Mouse (Mus musculus): ENCODE measurements at regions not wholly inside any gene's neighbourhood (a gene's known extent, or its start where the extent isn't known, plus 50 kb on each side); places are given as distances from the start of the nearest gene placed in this dataset.
A peak's percentile ranks its signal among the peaks of the same experiment; 100 is the strongest.

DNA sequence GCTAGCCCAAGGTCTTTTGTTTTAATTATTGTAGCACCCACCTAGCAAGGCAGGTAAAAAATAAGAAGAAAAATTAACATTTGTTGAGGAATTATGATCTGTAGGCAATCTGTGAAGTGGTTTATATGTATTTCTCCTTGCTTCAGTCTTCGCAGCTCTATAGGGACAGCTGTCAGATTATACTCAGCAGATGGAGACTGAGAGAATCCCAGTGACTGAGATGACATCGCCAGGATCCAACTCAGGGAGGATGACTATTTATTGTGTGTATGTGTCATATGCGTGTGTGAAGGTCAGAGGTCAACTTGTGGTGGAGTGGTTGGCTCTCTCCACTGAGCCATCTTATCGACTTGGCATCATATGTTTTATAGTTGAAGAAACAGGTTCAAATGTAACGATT, 362.0 kb upstream of the Chd6 start:
- Histone ChIP-seq H3K9me3 (ENCODE audit: low read length) (no peaks in the 10 kb centered on the region), H3K36me3 (ENCODE audit: insufficient read depth, low read length) (no peaks in the 10 kb centered on the region), H3K27ac (no peak overlapping the region), H3K27me3 (ENCODE audit: insufficient read depth, low read length) (no peaks in the 10 kb centered on the region), H3K9ac (replicated peaks; ENCODE audit: low read length) (no peak overlapping the region), H3K4me2 (ENCODE audit: low read depth, low read length) (no peak overlapping the region), H3K4me3 (ENCODE audit: low read length) (no peak overlapping the region), H3K4me1 (ENCODE audit: insufficient read depth, low read length) (no peaks in the 10 kb centered on the region)
- DNase-seq (ENCODE audit: low spot score) (no peak), ATAC-seq (no peak)
- WGBS = 71% methylated on average over 5 of the region's 5 CpGs
- no peak for TF ChIP-seq CTCF (IDR thresholded peaks at IDR 0.05; ENCODE audit: low read depth)

DNA sequence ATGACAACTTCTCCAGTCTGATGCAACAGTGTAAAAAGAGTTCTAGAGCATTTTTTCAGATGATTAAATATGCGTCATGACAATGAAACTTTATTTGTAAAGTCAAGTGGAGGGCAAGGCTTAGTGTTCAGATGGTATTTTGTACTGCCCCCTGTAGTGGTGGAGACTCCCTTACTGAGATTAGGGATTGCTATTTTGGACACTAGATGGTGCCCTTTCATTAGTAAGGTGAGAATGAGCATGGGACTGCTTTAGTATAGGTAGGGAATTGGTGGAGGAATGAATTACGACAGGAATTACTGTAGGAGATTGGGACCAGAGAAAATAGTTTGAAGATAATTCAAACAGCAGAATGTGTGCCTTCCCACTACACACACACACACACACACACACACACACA, 361.1 kb upstream of the Chd6 start:
- 20% methylated on average over 2 of the region's 2 CpGs for WGBS
- Histone ChIP-seq H3K9ac (replicated peaks; ENCODE audit: low read length) (no peak overlapping the region), H3K9me3 (ENCODE audit: low read length) (no peaks in the 10 kb centered on the region), H3K27me3 (ENCODE audit: insufficient read depth, low read length) (no peaks in the 10 kb centered on the region), H3K27ac (no peak overlapping the region), H3K4me3 (ENCODE audit: low read length) (no peak overlapping the region), H3K36me3 (ENCODE audit: insufficient read depth, low read length) (no peaks in the 10 kb centered on the region), H3K4me1 (ENCODE audit: insufficient read depth, low read length) (no peaks in the 10 kb centered on the region), H3K4me2 (ENCODE audit: low read depth, low read length) (no peak overlapping the region)
- DNase-seq (ENCODE audit: low spot score) = peak; percentile 81
- ATAC-seq = peak; percentile 70; the same call in 1 of the 2 replicates
- TF ChIP-seq CTCF (IDR thresholded peaks at IDR 0.05; ENCODE audit: low read depth) = peak; percentile 83

DNA sequence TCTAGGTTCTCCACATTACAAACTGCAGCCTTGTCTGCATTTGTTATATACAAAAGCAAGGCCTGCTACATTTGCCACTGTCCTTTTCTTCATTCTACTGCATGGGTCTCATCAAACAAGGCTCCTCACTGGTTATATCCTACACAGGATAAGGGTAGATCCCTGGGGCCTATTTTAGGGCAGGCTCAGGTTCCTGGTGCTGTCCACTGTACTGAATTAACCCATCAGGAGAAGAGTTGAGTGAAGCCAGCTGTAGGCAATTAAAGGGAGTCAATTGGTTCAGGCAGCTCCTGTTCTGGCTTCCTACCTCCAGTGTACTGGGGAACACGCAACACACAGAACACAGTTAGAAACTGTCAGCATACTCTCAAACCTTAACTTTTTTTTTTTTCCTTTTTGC, 358.2 kb upstream of the Chd6 start:
- no peak for ATAC-seq
- DNase-seq (ENCODE audit: low spot score) = no peak

DNA sequence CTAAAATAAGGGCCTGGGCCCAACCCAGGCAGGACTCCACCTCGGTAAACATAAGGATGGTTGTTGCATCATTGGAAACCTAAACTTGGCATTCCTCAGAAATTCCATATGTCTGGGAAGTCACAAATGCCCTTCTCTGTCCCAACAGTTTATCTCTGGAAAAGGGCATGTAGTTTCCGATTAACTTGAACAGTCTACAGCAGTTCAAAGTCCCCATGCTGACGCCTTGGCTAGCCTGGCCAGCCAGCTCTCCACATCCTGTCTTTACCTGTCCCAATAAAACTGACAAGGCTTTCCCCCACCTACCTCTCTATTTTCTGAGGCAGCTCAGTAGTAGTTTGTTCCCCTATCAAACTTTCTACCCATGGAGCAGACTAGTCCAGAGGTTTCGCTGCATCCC, 351.7 kb upstream of the Chd6 start:
- H3K9me3 ChIP-seq (ENCODE audit: low read length) = no peaks in the 10 kb centered on the region
- H3K4me2 ChIP-seq (ENCODE audit: low read depth, low read length) = no peak overlapping the region
- DNase-seq (ENCODE audit: low spot score) (no peak), ATAC-seq (no peak)
- H3K27ac ChIP-seq = no peak overlapping the region
- 95% methylated on average over 4 of the region's 4 CpGs for WGBS
- H3K27me3 ChIP-seq (ENCODE audit: insufficient read depth, low read length) = no peaks in the 10 kb centered on the region
- no peak for TF ChIP-seq CTCF (IDR thresholded peaks at IDR 0.05; ENCODE audit: low read depth)
- H3K4me3 ChIP-seq (ENCODE audit: low read length) = no peak overlapping the region
- H3K9ac ChIP-seq (replicated peaks; ENCODE audit: low read length) = no peak overlapping the region
- H3K4me1 ChIP-seq (ENCODE audit: insufficient read depth, low read length) = no peaks in the 10 kb centered on the region
- H3K36me3 ChIP-seq (ENCODE audit: insufficient read depth, low read length) = no peaks in the 10 kb centered on the region

More for the DNA sequence above, 358.2 kb upstream of the Chd6 start:
- no peak for TF ChIP-seq CTCF (IDR thresholded peaks at IDR 0.05; ENCODE audit: low read depth)
- no peak overlapping the region for H3K9ac ChIP-seq (replicated peaks; ENCODE audit: low read length)
- H3K4me1 ChIP-seq (ENCODE audit: insufficient read depth, low read length) = no peaks in the 10 kb centered on the region
- H3K27ac ChIP-seq = no peak overlapping the region
- no peak overlapping the region for H3K4me2 ChIP-seq (ENCODE audit: low read depth, low read length)
- no peak overlapping the region for H3K4me3 ChIP-seq (ENCODE audit: low read length)
- 76% methylated on average over 1 of the region's 1 CpGs for WGBS
- no peaks in the 10 kb centered on the region for H3K9me3 ChIP-seq (ENCODE audit: low read length)
- no peaks in the 10 kb centered on the region for H3K27me3 ChIP-seq (ENCODE audit: insufficient read depth, low read length)
- no peaks in the 10 kb centered on the region for H3K36me3 ChIP-seq (ENCODE audit: insufficient read depth, low read length)

DNA sequence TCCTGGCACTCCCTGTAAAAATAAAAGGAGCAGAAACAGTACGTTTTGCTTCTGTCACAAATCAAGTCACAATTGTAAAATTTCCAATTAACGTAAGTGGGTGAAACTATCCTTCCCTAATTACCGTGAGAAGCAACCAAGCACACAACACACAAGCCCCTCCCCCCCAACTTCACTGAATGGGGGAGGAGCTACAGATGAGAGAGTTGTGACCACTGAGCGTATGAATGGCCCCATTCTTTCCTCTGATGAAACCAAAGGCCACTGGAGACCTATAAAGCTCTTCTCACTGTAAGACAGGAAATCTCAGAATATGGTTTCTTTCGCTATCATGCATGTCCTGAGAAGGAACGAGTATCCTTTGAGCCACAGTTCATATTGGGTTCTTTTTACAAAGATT, 345.6 kb upstream of the Chd6 start:
- ATAC-seq = no peak
- Histone ChIP-seq H3K4me1 (ENCODE audit: insufficient read depth, low read length) (no peaks in the 10 kb centered on the region), H3K9me3 (ENCODE audit: low read length) (no peaks in the 10 kb centered on the region), H3K27me3 (ENCODE audit: insufficient read depth, low read length) (no peaks in the 10 kb centered on the region), H3K4me3 (ENCODE audit: low read length) (no peak overlapping the region), H3K9ac (replicated peaks; ENCODE audit: low read length) (no peak overlapping the region), H3K27ac (no peak overlapping the region), H3K36me3 (ENCODE audit: insufficient read depth, low read length) (no peaks in the 10 kb centered on the region), H3K4me2 (ENCODE audit: low read depth, low read length) (no peak overlapping the region)
- 72% methylated on average over 6 of the region's 6 CpGs for WGBS
- DNase-seq (ENCODE audit: low spot score) = no peak
- no peak for TF ChIP-seq CTCF (IDR thresholded peaks at IDR 0.05; ENCODE audit: low read depth)

DNA sequence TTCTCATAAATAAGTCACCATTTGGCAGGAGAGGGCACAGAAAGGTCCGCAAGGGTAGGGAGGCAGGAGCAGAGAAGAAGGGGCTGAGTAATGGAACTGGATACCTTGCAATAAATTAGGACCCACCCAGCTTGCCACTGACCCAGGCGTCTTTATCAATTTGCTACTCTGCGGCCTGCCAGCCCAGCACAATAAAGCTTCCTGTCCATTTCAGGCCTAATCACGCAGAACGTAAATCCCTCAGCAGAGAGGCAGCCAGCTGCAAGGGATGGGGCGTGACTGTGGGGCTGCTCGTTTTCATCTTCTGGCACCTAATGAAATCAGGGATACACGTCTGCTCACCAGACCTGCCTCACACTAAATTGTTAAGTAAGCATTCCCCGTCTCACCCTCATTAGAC, 324.9 kb upstream of the Chd6 start:
- Histone ChIP-seq H3K4me2 (ENCODE audit: low read depth, low read length) (no peak overlapping the region), H3K9me3 (ENCODE audit: low read length) (no peaks in the 10 kb centered on the region), H3K27me3 (ENCODE audit: insufficient read depth, low read length) (no peaks in the 10 kb centered on the region), H3K9ac (replicated peaks; ENCODE audit: low read length) (no peak overlapping the region), H3K4me1 (ENCODE audit: insufficient read depth, low read length) (no peaks in the 10 kb centered on the region), H3K36me3 (ENCODE audit: insufficient read depth, low read length) (no peaks in the 10 kb centered on the region), H3K27ac (no peak overlapping the region), H3K4me3 (ENCODE audit: low read length) (no peak overlapping the region)
- 36% methylated on average over 9 of the region's 9 CpGs for WGBS
- ATAC-seq = no peak
- TF ChIP-seq CTCF (IDR thresholded peaks at IDR 0.05; ENCODE audit: low read depth) = no peak
- peak; percentile 5 for DNase-seq (ENCODE audit: low spot score)

DNA sequence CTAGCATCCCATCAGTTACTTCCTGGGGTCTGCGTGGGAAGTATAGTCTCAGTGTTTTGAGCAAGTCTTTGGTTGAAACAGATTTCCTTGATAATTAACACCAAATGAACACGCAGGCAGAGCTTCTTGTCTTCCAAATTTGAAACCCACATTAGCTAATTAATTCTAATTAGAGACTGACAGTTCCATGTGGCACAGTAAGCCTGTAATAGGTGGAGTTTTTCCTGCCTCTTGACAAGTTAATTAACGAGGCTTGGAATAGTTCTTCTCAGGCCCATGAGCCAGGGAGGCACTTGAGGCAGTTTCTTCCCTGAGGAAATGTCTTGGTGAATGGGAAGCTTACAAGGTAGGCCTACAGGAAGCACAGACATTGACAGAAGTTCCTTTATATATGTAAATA, 320.4 kb upstream of the Chd6 start:
- Histone ChIP-seq H3K9ac (replicated peaks; ENCODE audit: low read length) (no peak overlapping the region), H3K4me1 (ENCODE audit: insufficient read depth, low read length) (no peaks in the 10 kb centered on the region), H3K27ac (no peak overlapping the region), H3K27me3 (ENCODE audit: insufficient read depth, low read length) (no peaks in the 10 kb centered on the region), H3K36me3 (ENCODE audit: insufficient read depth, low read length) (no peaks in the 10 kb centered on the region), H3K4me2 (ENCODE audit: low read depth, low read length) (no peak overlapping the region), H3K4me3 (ENCODE audit: low read length) (no peak overlapping the region), H3K9me3 (ENCODE audit: low read length) (no peaks in the 10 kb centered on the region)
- DNase-seq (ENCODE audit: low spot score) (no peak), ATAC-seq (no peak)
- whole genome bisulfite sequencing = 60% methylated on average over 3 of the region's 3 CpGs
- TF ChIP-seq CTCF (IDR thresholded peaks at IDR 0.05; ENCODE audit: low read depth) = no peak
